Mouse (Mus musculus) bone marrow macrophage, adult 2 months (primary cell): ENCODE results near the gene Maml2.

ENCODE experiments used
- CTCF ChIP-seq: IDR thresholded peaks from 2 replicates; pipeline ENCODE4 v1.5.1; 2012; ENCODE audit warnings: low read depth, mild to moderate bottlenecking, low read length, moderate library complexity
- POLR2A ChIP-seq: IDR thresholded peaks from 2 replicates; pipeline ENCODE4 v1.6.1; 2012; ENCODE audit warnings: mild to moderate bottlenecking, low read depth, low read length, borderline replicate concordance

- no peak for TF ChIP-seq POLR2A
- TF ChIP-seq CTCF = no peak
Observed at GRCm38 (mm10) chr9:13681147-13681546, 383.4 kb downstream of the Maml2 start.
